Mouse (Mus musculus) left cerebral cortex, adult 18-20 months (tissue): ENCODE results near the gene Arhgef3. TPM values are rescaled to one million over a fixed set of nuclear protein-coding genes. Genes with fewer than 3 reads are reported as not detected.

Experiments used
- DNase-seq, 2 experiments: peaks; one replicate each; pipeline ENCODE4 v3.0.0; 2021 to 2022; ENCODE audit warnings: low spot score in 2 of 2, mixed read lengths in 1 of 2
- total RNA-seq, 2 experiments: library from RNA; stranded (reverse); gene quantifications; 2 replicates each; pipeline ENCODE4 v1.2.3; 2021

Gene Arhgef3
- total RNA-seq, 2 experiments from 2014 or later = 67.4 to 85.3 TPM

GRCm38 (mm10) chr14:27158782-27159181 is 44.1 kb downstream of the Arhgef3 start:
- no peak for DNase-seq

- DNase-seq = no peak
Observed at GRCm38 (mm10) chr14:27160762-27161161, 46.1 kb downstream of the Arhgef3 start.

GRCm38 (mm10) chr14:27164639-27165038 is 49.9 kb downstream of the Arhgef3 start:
- no peak for DNase-seq

GRCm38 (mm10) chr14:27166751-27167150 is 52.1 kb downstream of the Arhgef3 start:
- peak; percentile 6 to 32 for DNase-seq

- DNase-seq = no peak
Observed at GRCm38 (mm10) chr14:27167177-27167576, 52.5 kb downstream of the Arhgef3 start.

GRCm38 (mm10) chr14:27168387-27168786 is 53.7 kb downstream of the Arhgef3 start:
- DNase-seq = no peak

GRCm38 (mm10) chr14:27169287-27169686 is 54.6 kb downstream of the Arhgef3 start:
- no peak for DNase-seq

- DNase-seq = no peak
Observed at GRCm38 (mm10) chr14:27170421-27170820, 55.7 kb downstream of the Arhgef3 start.

- DNase-seq = no peak
Observed at GRCm38 (mm10) chr14:27171175-27171830, 56.6 kb downstream of the Arhgef3 start.

GRCm38 (mm10) chr14:27173178-27173803 is 58.6 kb downstream of the Arhgef3 start:
- DNase-seq = no peak

- no peak for DNase-seq
Observed at GRCm38 (mm10) chr14:27174188-27174786, 59.6 kb downstream of the Arhgef3 start.

- DNase-seq = no peak
Observed at GRCm38 (mm10) chr14:27174831-27175301, 60.2 kb downstream of the Arhgef3 start.

GRCm38 (mm10) chr14:27175343-27175742 is 60.6 kb downstream of the Arhgef3 start:
- DNase-seq = no peak

- no peak for DNase-seq
Observed at GRCm38 (mm10) chr14:27177800-27178559, 63.3 kb downstream of the Arhgef3 start.

GRCm38 (mm10) chr14:27178560-27178920 is 63.8 kb downstream of the Arhgef3 start:
- no peak for DNase-seq

GRCm38 (mm10) chr14:27179771-27180170 is 65.1 kb downstream of the Arhgef3 start:
- no peak for DNase-seq

- no peak for DNase-seq
Observed at GRCm38 (mm10) chr14:27182059-27182458, 67.4 kb downstream of the Arhgef3 start.

GRCm38 (mm10) chr14:27182646-27183438 is 68.1 kb downstream of the Arhgef3 start:
- DNase-seq = no peak

- peak; percentile 65 to 84 for DNase-seq
Observed at GRCm38 (mm10) chr14:27183501-27184230, 69.0 kb downstream of the Arhgef3 start.

- no peak for DNase-seq
Observed at GRCm38 (mm10) chr14:27185902-27186301, 71.2 kb downstream of the Arhgef3 start.
